Mouse (Mus musculus): ENCODE measurements around the gene Nlgn3.

Nlgn3 gene

GRCm38 (mm10) chrX:101299055-101299454, at the start of gene Nlgn3:
Gene Nlgn3, plus strand, starts transcription at chrX:101299168.
- DNase-seq = no peak

- peak; percentile 74 to 81 for DNase-seq
These were observed 44.8 kb upstream of the Nlgn3 start, which contains the start of gene Foxo4 for GRCm38 (mm10) chrX:101253952-101254729. Gene Foxo4, plus strand, starts transcription at chrX:101254528.

- DNase-seq = no peak
These were observed 44.2 kb upstream of the Nlgn3 start for GRCm38 (mm10) chrX:101254740-101255139.

- DNase-seq = peak; percentile 28 to 46
These were observed 42.4 kb upstream of the Nlgn3 start for GRCm38 (mm10) chrX:101256603-101257002.

GRCm38 (mm10) chrX:101260441-101261325, 38.3 kb upstream of the Nlgn3 start:
- no peak for DNase-seq

GRCm38 (mm10) chrX:101263892-101264291, 35.1 kb upstream of the Nlgn3 start, which contains the start of gene Gm614:
Gene Gm614, minus strand, starts transcription at chrX:101263992.
- DNase-seq = no peak

GRCm38 (mm10) chrX:101266631-101267030, 32.3 kb upstream of the Nlgn3 start:
- DNase-seq = no peak

GRCm38 (mm10) chrX:101268025-101268754, 30.8 kb upstream of the Nlgn3 start, which contains the start of gene Il2rg:
Gene Il2rg, minus strand, starts transcription at chrX:101268255.
- DNase-seq = peak; percentile 34 to 35

- no peak for DNase-seq
These were observed 30.2 kb upstream of the Nlgn3 start, which contains the start of gene Gm20489 for GRCm38 (mm10) chrX:101268755-101269124. Gene Gm20489, minus strand, starts transcription at chrX:101269023.

GRCm38 (mm10) chrX:101273410-101273809, 25.6 kb upstream of the Nlgn3 start:
- no peak for DNase-seq

GRCm38 (mm10) chrX:101273875-101274738, 24.9 kb upstream of the Nlgn3 start, which contains the start of gene Med12:
Gene Med12, plus strand, starts transcription at chrX:101274030.
- DNase-seq = peak; percentile 87 to 89

GRCm38 (mm10) chrX:101282813-101283212, 16.2 kb upstream of the Nlgn3 start:
- DNase-seq = no peak

- DNase-seq = peak; percentile 36 to 62
These were observed 13.4 kb upstream of the Nlgn3 start for GRCm38 (mm10) chrX:101285534-101285933.

- DNase-seq = no peak
These were observed 12.9 kb upstream of the Nlgn3 start for GRCm38 (mm10) chrX:101285953-101286670.

- DNase-seq = no peak
These were observed 11.4 kb upstream of the Nlgn3 start for GRCm38 (mm10) chrX:101287543-101287942.

- no peak for DNase-seq
These were observed 10.5 kb upstream of the Nlgn3 start for GRCm38 (mm10) chrX:101288432-101288831.

- DNase-seq = no peak
These were observed 9.9 kb upstream of the Nlgn3 start for GRCm38 (mm10) chrX:101289037-101289436.

- no peak for DNase-seq
These were observed 8.9 kb upstream of the Nlgn3 start for GRCm38 (mm10) chrX:101290111-101290510.

GRCm38 (mm10) chrX:101299473-101300426, 782 bp downstream of the Nlgn3 start:
- DNase-seq = no peak
